11 mouse cellular contexts compared by ENCODE assay signal in the genomic region with DNA sequence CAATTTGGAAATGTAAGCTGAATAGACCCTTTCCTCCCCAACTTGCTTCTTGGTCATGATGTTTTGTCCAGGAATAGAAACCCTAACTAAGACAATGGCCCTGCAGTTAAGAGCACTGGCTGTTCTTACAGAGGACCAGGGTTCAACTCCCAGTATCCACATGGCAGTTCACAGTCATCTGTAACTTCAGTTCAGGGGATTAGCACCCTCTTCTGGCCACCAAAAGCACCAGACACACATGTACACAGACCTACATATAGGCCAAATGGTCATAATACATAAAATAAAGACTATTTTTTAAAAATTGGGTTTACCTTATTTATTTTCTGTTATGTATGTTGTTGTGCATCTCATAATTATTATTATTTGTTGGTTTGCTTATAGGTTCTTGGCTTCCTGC. TPM values are rescaled to one million over a fixed set of nuclear protein-coding genes. Genes with fewer than 3 reads are reported as not detected.
DNase-seq lines count a peak whose midpoint lies in the region; ATAC-seq and TF ChIP-seq lines count a peak whose summit lies in the region.
"Had no signal": no experiment of that assay in that cellular context is flagged by ENCODE, and none has a peak within 500 bp of the region (broad histone marks: within the 10 kb centered on the region; RNA-seq: fewer than 3 reads in every experiment).

No protein-coding gene starts in this region.

- no peak overlapping the region for H3K27ac ChIP-seq in intestine, postnatal 0 days (ENCODE audit: low read depth, low read length)
- no peak overlapping the region for H3K27ac ChIP-seq in intestine, embryonic 15.5 days
- H3K27ac ChIP-seq in limb, embryonic 10.5 days = no peak overlapping the region

- no peaks in the 10 kb centered on the region for H3K36me3 ChIP-seq in intestine, postnatal 0 days (ENCODE audit: control insufficient read depth, insufficient read depth)
- no peaks in the 10 kb centered on the region for H3K36me3 ChIP-seq in intestine, embryonic 15.5 days
- H3K36me3 ChIP-seq in limb, embryonic 10.5 days = no peaks in the 10 kb centered on the region

- peak; percentile 56 for TF ChIP-seq CTCF in intestine, postnatal 0 days (IDR thresholded peaks at IDR 0.05; ENCODE audit: low read depth)

- DNase-seq in CD4-positive helper T cell, adult 2 months (ENCODE audit: low read depth, low spot score) = peak; percentile 52
- DNase-seq in R1 (ENCODE audit: low read depth, low spot score) = peak; percentile 80
- no peak for DNase-seq in limb, embryonic 10.5 days (ENCODE audit: low spot score)
- no peak for DNase-seq in kidney, postnatal 14 days
- DNase-seq in spleen, adult 18-20 months = no peak
- DNase-seq: cerebellum, adult 2 months; kidney, postnatal 10 days had no signal

- H3K27me3 ChIP-seq in intestine, postnatal 0 days (replicated peaks; ENCODE audit: control insufficient read depth, insufficient read depth, low read length) = no peaks in the 10 kb centered on the region
- no peaks in the 10 kb centered on the region for H3K27me3 ChIP-seq in intestine, embryonic 15.5 days (replicated peaks)
- H3K27me3 ChIP-seq in limb, embryonic 10.5 days (ENCODE audit: low read depth, poor library complexity, severe bottlenecking) = no peaks in the 10 kb centered on the region

- no peaks in the 10 kb centered on the region for H3K4me1 ChIP-seq in intestine, postnatal 0 days (replicated peaks; ENCODE audit: control insufficient read depth, insufficient read depth, low read length)
- no peaks in the 10 kb centered on the region for H3K4me1 ChIP-seq in intestine, embryonic 15.5 days (replicated peaks)
- H3K4me1 ChIP-seq in limb, embryonic 10.5 days = no peaks in the 10 kb centered on the region

- H3K4me2 ChIP-seq in intestine, postnatal 0 days (replicated peaks; ENCODE audit: low read depth) = no peak overlapping the region
- H3K4me2 ChIP-seq in intestine, embryonic 15.5 days (replicated peaks) = no peak overlapping the region

- no peak for ATAC-seq in intestine, postnatal 0 days
- ATAC-seq in intestine, embryonic 15.5 days = no peak
- ATAC-seq in megakaryocyte-erythroid progenitor cell, adult 5-6 weeks (replicated peaks; ENCODE audit: low FRiP score, low TSS enrichment, poor library complexity, severe bottlenecking) = peak; percentile 70
- ATAC-seq: activated CD4-positive, CD25-positive, alpha-beta regulatory T cell, adult 4 months had no signal

- H3K9ac ChIP-seq in intestine, postnatal 0 days (ENCODE audit: low read depth, low read length) = no peak overlapping the region
- H3K9ac ChIP-seq in intestine, embryonic 15.5 days = no peak overlapping the region

- H3K4me3 ChIP-seq in intestine, postnatal 0 days (ENCODE audit: low read depth, low read length) = no peak overlapping the region
- H3K4me3 ChIP-seq in intestine, embryonic 15.5 days (replicated peaks) = no peak overlapping the region
- no peak overlapping the region for H3K4me3 ChIP-seq in limb, embryonic 10.5 days

- no peaks in the 10 kb centered on the region for H3K9me3 ChIP-seq in intestine, postnatal 0 days (ENCODE audit: control insufficient read depth)
- H3K9me3 ChIP-seq in intestine, embryonic 15.5 days = no peaks in the 10 kb centered on the region
- no peaks in the 10 kb centered on the region for H3K9me3 ChIP-seq in limb, embryonic 10.5 days (replicated peaks)

RNA-seq across cellular contexts. Expression of a gene that starts 38.3 kb away (rescaled TPM):
- polyA plus RNA-seq in intestine, postnatal 0 days (2015; fragmentation: Nextera tagmentation; extraction: Ambion mirVana) = 38.7 and 40.7 TPM in 2 replicates
- 66.6 and 77.2 TPM in 2 replicates for polyA plus RNA-seq in intestine, embryonic 15.5 days (2015; fragmentation: Nextera tagmentation; extraction: Ambion mirVana)
- total RNA-seq in megakaryocyte-erythroid progenitor cell, adult 5-6 weeks (2014; fragmentation: Nextera tagmentation) = 284 and 385 TPM in 2 replicates
- 203 and 340 TPM in 2 replicates for total RNA-seq in megakaryocyte-erythroid progenitor cell, adult 5-6 weeks (2017)
- polyA plus RNA-seq in limb, embryonic 10.5 days (2016; fragmentation: Nextera tagmentation; extraction: Ambion mirVana) = 150 and 171 TPM in 2 replicates

Comparison
In these comparisons a context has a peak if more than half of its experiments do, and no peak if none do; other contexts are left out.
1. DNase-seq: peak in CD4-positive helper T cell, adult 2 months (single experiment) and R1 (single experiment); none in limb, embryonic 10.5 days (single experiment), kidney, postnatal 14 days (single experiment) and spleen, adult 18-20 months (0 of 2).